Mouse (Mus musculus) intestine, embryonic 14.5 days (tissue): ENCODE data around the gene Klhdc1. TPM values are rescaled to one million over a fixed set of nuclear protein-coding genes. Genes with fewer than 3 reads are reported as not detected.
A peak's percentile ranks its signal among the peaks of the same experiment; 100 is the strongest.

Source experiments
- ATAC-seq: fragments of 200-750 bp; cut with Nextera tagmentation; replicated peaks from 2 replicates; pipeline ENCODE4 v1.8.0; 2017; ENCODE audit warnings: low read depth, moderate number of reproducible peaks, moderate TSS enrichment, moderate library complexity; ENCODE audit not compliant: low FRiP score, low TSS enrichment
- DNase-seq: peaks from one replicate; pipeline ENCODE4 v3.0.0-alpha.2; 2018; ENCODE audit warnings: low spot score
- H3K27ac ChIP-seq: fragments of 300-500 bp; sonication (generic); 2 replicates; pipeline ENCODE4 v1.5.1; 2014; ENCODE audit warnings: low read depth, mild to moderate bottlenecking, control low read depth
- H3K27me3 ChIP-seq: fragments of 300-500 bp; sonication (generic); replicated peaks from 2 replicates; pipeline ENCODE4 v1.6.1; 2014; ENCODE audit warnings: low read length, control low read depth; ENCODE audit not compliant: control insufficient read depth, insufficient read depth
- H3K36me3 ChIP-seq: fragments of 300-500 bp; sonication (generic); 2 replicates; pipeline ENCODE4 v1.6.1; 2014; ENCODE audit warnings: low read length, control low read depth; ENCODE audit not compliant: control insufficient read depth, insufficient read depth
- H3K4me1 ChIP-seq: fragments of 300-500 bp; sonication (generic); replicated peaks from 2 replicates; pipeline ENCODE4 v1.6.1; 2014; ENCODE audit warnings: low read length, control low read depth, mixed read lengths; ENCODE audit not compliant: control insufficient read depth, insufficient read depth
- H3K4me2 ChIP-seq: fragments of 300-500 bp; sonication (generic); 2 replicates; pipeline ENCODE4 v1.6.1; 2014; ENCODE audit warnings: low read length
- H3K4me3 ChIP-seq: fragments of 300-500 bp; sonication (generic); 2 replicates; pipeline ENCODE4 v1.5.1; 2014; ENCODE audit warnings: low read depth, low read length, control low read depth, mixed read lengths
- H3K9ac ChIP-seq: fragments of 300-500 bp; sonication (generic); 2 replicates; pipeline ENCODE4 v1.6.1; 2014; ENCODE audit warnings: mild to moderate bottlenecking, low read length
- H3K9me3 ChIP-seq: fragments of 300-500 bp; sonication (generic); 2 replicates; pipeline ENCODE4 v1.6.1; 2016; ENCODE audit warnings: low read length, control low read depth; ENCODE audit not compliant: control insufficient read depth
- WGBS: fragments of 180-500 bp; shearing (Covaris S2); extraction: QIAGEN DNeasy Blood & Tissue Kit; methylation state at CpG from one replicate; pipeline ENCODE4 v1.1.7; 2014; 5-methylcytosine and 5-hydroxymethylcytosine counted together
- polyA plus RNA-seq: library from polyadenylated mRNA; unstranded; fragments of >200 nt; fragmentation: Nextera tagmentation; extraction: Ambion mirVana; gene quantifications from 2 replicates; pipeline ENCODE4 v1.2.1, GENCODE M21; 2014

Gene Klhdc1
- polyA plus RNA-seq, 1 experiment from 2014 or later: 7.3 TPM

DNA sequence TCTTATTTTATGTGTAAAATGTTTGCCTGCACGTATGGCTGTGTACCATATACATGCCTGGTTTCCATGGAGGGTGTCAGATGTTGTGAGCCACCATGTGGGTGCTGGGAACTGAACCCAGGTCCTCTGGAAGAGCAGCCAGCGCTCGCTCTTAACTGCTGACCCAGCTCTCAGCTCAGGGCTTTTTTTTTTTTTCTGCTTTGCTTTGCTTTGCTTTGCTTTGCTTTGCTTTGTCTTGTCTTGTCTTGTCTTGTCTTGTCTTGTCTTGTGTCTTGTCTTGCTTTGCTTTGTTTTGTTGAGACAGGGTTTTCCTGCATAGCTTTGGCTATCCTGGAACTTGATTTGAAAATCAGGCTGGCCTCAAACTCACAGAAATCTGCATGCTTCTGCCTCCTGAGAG lies 39.9 kb downstream of the Klhdc1 start:
- H3K4me1 ChIP-seq: no peaks in the 10 kb centered on the region
- no peaks in the 10 kb centered on the region for H3K27me3 ChIP-seq
- ATAC-seq (no peak), DNase-seq (no peak)
- H3K9me3 ChIP-seq: no peaks in the 10 kb centered on the region
- no peaks in the 10 kb centered on the region for H3K36me3 ChIP-seq
- no peak overlapping the region for H3K27ac ChIP-seq
- H3K9ac ChIP-seq: no peak overlapping the region
- H3K4me2 ChIP-seq: no peak overlapping the region
- WGBS: 94% methylated on average over 3 of the region's 3 CpGs
- H3K4me3 ChIP-seq: no peak overlapping the region

GRCm38 (mm10) chr12:69283146-69283545 lies 42.2 kb downstream of the Klhdc1 start:
- H3K27me3 ChIP-seq: no peaks in the 10 kb centered on the region
- ATAC-seq (no peak), DNase-seq (no peak)
- H3K9ac ChIP-seq: no peak overlapping the region
- no peak overlapping the region for H3K4me3 ChIP-seq
- H3K36me3 ChIP-seq: no peaks in the 10 kb centered on the region
- H3K27ac ChIP-seq: no peak overlapping the region
- H3K4me1 ChIP-seq: no peaks in the 10 kb centered on the region
- H3K4me2 ChIP-seq: no peak overlapping the region
- WGBS: 89% methylated on average over 7 of the region's 7 CpGs
- H3K9me3 ChIP-seq: no peaks in the 10 kb centered on the region

DNA sequence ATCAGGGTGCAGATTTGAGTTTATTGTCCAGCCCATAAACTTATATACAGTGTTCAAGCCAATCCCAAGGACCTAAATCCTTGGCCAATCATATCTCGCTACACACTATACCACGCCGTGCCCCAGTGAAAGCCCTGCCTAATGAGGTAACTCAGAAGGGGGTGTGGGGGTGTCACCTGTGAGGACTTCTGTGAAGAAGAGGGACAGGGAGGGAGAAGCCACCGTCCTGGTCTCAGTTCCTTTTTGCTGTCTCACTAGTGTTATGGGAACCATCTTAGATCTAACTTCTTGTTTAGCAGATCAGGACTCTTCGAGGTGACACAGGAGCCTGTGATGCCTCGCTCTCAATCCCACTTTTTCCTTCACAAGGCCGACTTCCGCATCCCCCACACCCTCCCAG lies 46.6 kb downstream of the Klhdc1 start:
- 87% methylated on average over 8 of the region's 8 CpGs for WGBS
- no peak overlapping the region for H3K27ac ChIP-seq
- no peak for DNase-seq
- H3K4me3 ChIP-seq: no peak overlapping the region
- no peak for ATAC-seq
- no peaks in the 10 kb centered on the region for H3K9me3 ChIP-seq
- H3K27me3 ChIP-seq: no peaks in the 10 kb centered on the region
- H3K36me3 ChIP-seq: no peaks in the 10 kb centered on the region
- no peak overlapping the region for H3K4me2 ChIP-seq
- no peak overlapping the region for H3K9ac ChIP-seq
- no peaks in the 10 kb centered on the region for H3K4me1 ChIP-seq

DNA sequence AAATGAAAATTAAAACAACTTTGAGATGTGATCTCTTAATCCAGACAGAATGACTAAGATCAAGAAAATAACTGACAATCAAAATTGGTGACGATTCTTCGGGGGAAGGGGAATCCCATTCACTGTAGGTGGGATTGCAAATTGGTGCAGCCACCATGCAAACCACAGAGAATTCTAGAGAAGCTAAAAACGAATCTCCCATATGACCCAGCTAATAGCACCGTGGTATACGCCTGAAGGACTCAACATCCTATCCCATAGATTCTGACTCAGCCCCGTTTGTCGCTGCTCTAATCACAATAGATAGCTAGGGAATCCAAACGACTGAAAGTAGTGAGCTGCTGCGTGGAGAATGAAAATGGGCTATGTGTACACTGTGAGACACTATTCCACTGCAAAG lies 47.7 kb downstream of the Klhdc1 start:
- Histone ChIP-seq H3K4me2 (no peak overlapping the region), H3K27ac (no peak overlapping the region), H3K9me3 (no peaks in the 10 kb centered on the region), H3K27me3 (no peaks in the 10 kb centered on the region), H3K4me3 (no peak overlapping the region), H3K4me1 (no peaks in the 10 kb centered on the region), H3K36me3 (no peaks in the 10 kb centered on the region), H3K9ac (no peak overlapping the region)
- no peak for DNase-seq
- ATAC-seq: no peak
- 79% methylated on average over 9 of the region's 9 CpGs for WGBS

- H3K9me3 ChIP-seq: no peaks in the 10 kb centered on the region
- ATAC-seq (no peak), DNase-seq (no peak)
- H3K4me3 ChIP-seq: no peak overlapping the region
- WGBS: 93% methylated on average over 6 of the region's 6 CpGs
- no peak overlapping the region for H3K9ac ChIP-seq
- H3K36me3 ChIP-seq: no peaks in the 10 kb centered on the region
- H3K4me2 ChIP-seq: no peak overlapping the region
- peaks cover 5% of the 10 kb centered on the region; the same call in 1 of the 2 replicates for H3K4me1 ChIP-seq
- no peak overlapping the region for H3K27ac ChIP-seq
- H3K27me3 ChIP-seq: no peaks in the 10 kb centered on the region
Observed at GRCm38 (mm10) chr12:69292401-69292800, 51.4 kb downstream of the Klhdc1 start.

DNA sequence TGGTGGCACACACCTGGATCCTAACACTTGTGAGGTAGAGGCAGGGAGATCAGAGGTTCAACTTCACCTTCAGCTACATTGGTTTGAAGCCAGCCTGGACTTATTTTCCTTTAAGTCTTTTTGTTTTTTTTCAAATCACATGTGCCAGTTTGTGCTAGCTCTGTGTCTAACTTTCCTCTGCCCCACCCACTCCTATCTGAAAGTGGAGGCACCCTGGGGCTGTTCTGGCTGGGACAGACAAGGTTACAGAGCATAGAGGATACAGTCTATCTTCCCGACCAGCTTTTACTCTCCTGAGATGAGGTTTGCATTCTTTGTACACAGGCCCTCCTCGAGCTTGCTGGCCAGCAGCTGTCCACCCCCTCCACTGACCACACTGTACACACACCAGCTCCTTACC lies 52.8 kb downstream of the Klhdc1 start:
- Histone ChIP-seq H3K27ac (no peak overlapping the region), H3K4me1 (peaks cover 17% of the 10 kb centered on the region), H3K27me3 (no peaks in the 10 kb centered on the region), H3K9ac (no peak overlapping the region), H3K4me2 (no peak overlapping the region), H3K36me3 (no peaks in the 10 kb centered on the region), H3K9me3 (no peaks in the 10 kb centered on the region), H3K4me3 (no peak overlapping the region)
- DNase-seq (no peak), ATAC-seq (no peak)
- WGBS: 47% methylated on average over 2 of the region's 2 CpGs

GRCm38 (mm10) chr12:69294936-69295335 lies 54.0 kb downstream of the Klhdc1 start:
- Histone ChIP-seq H3K9me3 (no peaks in the 10 kb centered on the region), H3K4me3 (no peak overlapping the region), H3K36me3 (peaks cover 2% of the 10 kb centered on the region), H3K9ac (no peak overlapping the region), H3K27me3 (no peaks in the 10 kb centered on the region), H3K4me1 (peaks cover 23% of the 10 kb centered on the region), H3K4me2 (no peak overlapping the region), H3K27ac (no peak overlapping the region)
- DNase-seq (no peak), ATAC-seq (no peak)
- 84% methylated on average over 2 of the region's 2 CpGs for WGBS

- DNase-seq (no peak), ATAC-seq (no peak)
- Histone ChIP-seq H3K36me3 (peaks cover 9% of the 10 kb centered on the region), H3K4me3 (peak overlapping the region; percentile 100; the same call in 1 of the 2 replicates), H3K4me1 (peaks cover 23% of the 10 kb centered on the region), H3K4me2 (peak overlapping the region; percentile 77), H3K9me3 (no peaks in the 10 kb centered on the region), H3K27me3 (no peaks in the 10 kb centered on the region), H3K27ac (no peak overlapping the region; the same call in 1 of the 2 replicates), H3K9ac (peak overlapping the region; percentile 98)
- WGBS: 78% methylated on average over 4 of the region's 4 CpGs
Observed at GRCm38 (mm10) chr12:69295651-69296050, 54.7 kb downstream of the Klhdc1 start.

- ATAC-seq (peak; percentile 93), DNase-seq (peak; percentile 89)
- Histone ChIP-seq H3K27ac (peak within 1 kb of the TSS; percentile 96), H3K9ac (peak within 1 kb of the TSS; percentile 98), H3K36me3 (peaks cover 18% of the 10 kb centered on the region), H3K27me3 (no peaks in the 10 kb centered on the region), H3K4me1 (peaks cover 23% of the 10 kb centered on the region), H3K4me2 (peak within 1 kb of the TSS; percentile 77), H3K4me3 (peak within 1 kb of the TSS; percentile 100), H3K9me3 (no peaks in the 10 kb centered on the region)
- under 1% methylated on average over 77 of the region's 98 CpGs for WGBS
Observed at GRCm38 (mm10) chr12:69296511-69297410, 55.8 kb downstream of the Klhdc1 start, which contains the start of gene Klhdc2. TSS of gene Klhdc2 (plus strand) at chr12:69296681.
